Mouse (Mus musculus) liver, postnatal 0 days (tissue): ENCODE measurements around the gene Ate1.

ENCODE experiments used
- CTCF ChIP-seq: sonication (generic); IDR thresholded peaks from 2 replicates; pipeline ENCODE4 v1.5.1; 2016; ENCODE audit warnings: antibody characterized with exemption, low read depth
- EP300 ChIP-seq: IDR thresholded peaks from 2 replicates; pipeline ENCODE4 v1.6.1; 2016; ENCODE audit warnings: antibody characterized with exemption, low read depth, mild to moderate bottlenecking

GRCm38 (mm10) chr7:130374311-130374710 is 145.9 kb downstream of the Ate1 start:
- TF ChIP-seq CTCF, result no peak
- TF ChIP-seq EP300, result no peak
